Mouse (Mus musculus): ENCODE measurements around the gene Adamtsl3.

GRCm38 (mm10) chr7:82350421-82350820 is 14.9 kb downstream of the Adamtsl3 start:
- TF ChIP-seq CTCF (IDR thresholded peaks at IDR 0.05; ENCODE audit: low read depth) (no peak), EP300 (optimal IDR thresholded peaks at IDR 0.05) (no peak)

Measured in stomach, postnatal 0 days (tissue).